Mouse (Mus musculus): ENCODE measurements around the gene Wipf1. TPM values are rescaled to one million over a fixed set of nuclear protein-coding genes. Genes with fewer than 3 reads are reported as not detected.

The Wipf1 gene
- polyA plus RNA-seq, 1 experiment from 2014 or later, result 24.1 TPM

DNA sequence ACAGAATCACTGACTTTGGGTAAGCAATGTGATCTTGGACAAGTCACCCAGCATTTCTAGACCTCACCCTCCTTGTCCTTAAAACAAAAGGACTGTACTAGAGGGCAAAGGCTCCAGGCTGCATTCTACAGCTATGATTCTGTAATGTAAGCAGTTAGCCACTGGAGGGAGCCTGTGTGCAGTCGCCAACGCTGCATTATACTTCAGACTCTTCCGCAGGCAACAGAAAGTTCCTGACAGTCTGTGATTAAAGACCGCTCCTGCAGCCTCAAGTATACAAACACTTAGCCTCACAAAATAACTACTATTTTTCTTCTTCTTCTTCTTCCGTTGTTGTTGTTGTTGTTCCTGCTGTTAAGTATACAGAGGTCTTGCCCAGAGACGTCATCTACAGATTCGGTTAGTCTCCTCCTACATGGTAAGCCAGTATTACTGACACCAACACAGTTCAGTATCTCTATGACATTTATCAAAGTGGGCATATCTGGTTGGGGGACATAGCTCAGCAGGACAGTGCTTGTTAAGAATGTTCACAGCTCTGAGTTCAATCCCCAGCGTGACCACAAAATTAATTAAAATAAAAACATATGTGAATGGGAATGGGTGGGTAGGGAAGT is 37.6 kb upstream of the Wipf1 start:
- Histone ChIP-seq H3K36me3 (ENCODE audit: control insufficient read depth, insufficient read depth, low read length) (no peaks in the 10 kb centered on the region), H3K9ac (ENCODE audit: low read length) (no peak overlapping the region), H3K9me3 (ENCODE audit: control insufficient read depth, low read length) (no peaks in the 10 kb centered on the region), H3K4me2 (ENCODE audit: low read depth, severe bottlenecking) (no peak overlapping the region), H3K27ac (replicated peaks; ENCODE audit: low read depth, low read length) (no peak overlapping the region), H3K4me1 (ENCODE audit: control insufficient read depth, insufficient read depth, low read length) (peaks cover 10% of the 10 kb centered on the region; the same call in 1 of the 2 replicates), H3K27me3 (ENCODE audit: control insufficient read depth, insufficient read depth, low read length) (no peaks in the 10 kb centered on the region), H3K4me3 (ENCODE audit: low read depth, low read length) (no peak overlapping the region)
- 21% methylated on average over 8 of the region's 8 CpGs for WGBS
- ATAC-seq (ENCODE audit: insufficient number of reproducible peaks, low FRiP score, low TSS enrichment, low read depth), result 0 out of 2 replicates have a peak, but pooled peaks have one; percentile 11
- peak; percentile 78 for DNase-seq (ENCODE audit: low spot score)

DNA sequence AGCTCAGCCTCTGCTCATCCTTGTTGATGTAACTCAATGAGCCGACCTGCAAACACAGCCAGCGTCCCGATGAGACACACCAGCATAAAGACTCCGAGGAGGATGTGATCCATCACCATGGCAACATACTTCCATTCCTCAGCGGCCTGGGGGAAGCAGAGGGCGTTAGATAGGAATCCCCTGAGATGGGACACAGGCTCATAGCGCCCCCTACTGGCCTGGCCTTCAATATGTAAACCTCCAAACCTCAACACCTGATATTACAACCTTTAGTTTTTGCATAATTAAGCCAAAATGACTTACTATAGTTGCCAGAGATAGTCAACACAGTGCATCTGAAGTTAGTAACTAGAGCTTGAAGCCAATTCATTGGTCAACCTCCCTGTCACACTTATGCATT is 36.6 kb upstream of the Wipf1 start:
- WGBS, result 23% methylated on average over 7 of the region's 7 CpGs
- no peaks in the 10 kb centered on the region for H3K36me3 ChIP-seq (ENCODE audit: control insufficient read depth, insufficient read depth, low read length)
- H3K27ac ChIP-seq (replicated peaks; ENCODE audit: low read depth, low read length), result no peak overlapping the region
- no peaks in the 10 kb centered on the region for H3K9me3 ChIP-seq (ENCODE audit: control insufficient read depth, low read length)
- no peak for ATAC-seq (ENCODE audit: insufficient number of reproducible peaks, low FRiP score, low TSS enrichment, low read depth)
- H3K4me2 ChIP-seq (ENCODE audit: low read depth, severe bottlenecking), result no peak overlapping the region
- H3K9ac ChIP-seq (ENCODE audit: low read length), result no peak overlapping the region
- H3K4me3 ChIP-seq (ENCODE audit: low read depth, low read length), result no peak overlapping the region
- no peaks in the 10 kb centered on the region for H3K27me3 ChIP-seq (ENCODE audit: control insufficient read depth, insufficient read depth, low read length)
- H3K4me1 ChIP-seq (ENCODE audit: control insufficient read depth, insufficient read depth, low read length), result peaks cover 12% of the 10 kb centered on the region; the same call in 1 of the 2 replicates
- no peak for DNase-seq (ENCODE audit: low spot score)

DNA sequence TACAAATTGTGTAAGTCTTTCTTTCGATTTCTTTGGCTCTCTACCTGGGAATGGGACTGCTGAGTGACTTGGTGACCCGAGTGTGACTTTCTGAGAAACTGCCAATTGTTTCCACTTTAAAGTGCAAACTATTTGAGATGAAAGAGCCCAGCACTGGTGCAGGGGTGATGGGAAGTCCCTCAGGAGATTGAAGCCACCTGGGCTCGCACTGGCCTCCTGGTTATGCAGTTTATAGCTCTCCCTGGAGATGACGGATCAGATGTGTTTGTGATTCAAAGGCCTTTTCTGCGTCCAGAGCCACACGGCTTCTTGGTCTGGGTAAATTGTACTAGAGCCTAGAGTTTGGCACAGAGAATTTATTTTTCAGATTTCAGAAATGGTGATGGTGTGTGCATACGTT is 34.2 kb upstream of the Wipf1 start:
- Histone ChIP-seq H3K36me3 (ENCODE audit: control insufficient read depth, insufficient read depth, low read length) (no peaks in the 10 kb centered on the region; the same call in 1 of the 2 replicates), H3K27me3 (ENCODE audit: control insufficient read depth, insufficient read depth, low read length) (no peaks in the 10 kb centered on the region), H3K9ac (ENCODE audit: low read length) (no peak overlapping the region), H3K4me1 (ENCODE audit: control insufficient read depth, insufficient read depth, low read length) (peaks cover 12% of the 10 kb centered on the region; the same call in 1 of the 2 replicates), H3K9me3 (ENCODE audit: control insufficient read depth, low read length) (no peaks in the 10 kb centered on the region), H3K27ac (replicated peaks; ENCODE audit: low read depth, low read length) (peak overlapping the region; percentile 62), H3K4me3 (ENCODE audit: low read depth, low read length) (no peak overlapping the region), H3K4me2 (ENCODE audit: low read depth, severe bottlenecking) (no peak overlapping the region)
- DNase-seq (ENCODE audit: low spot score) (peak; percentile 60), ATAC-seq (ENCODE audit: insufficient number of reproducible peaks, low FRiP score, low TSS enrichment, low read depth) (no peak)
- WGBS, result 13% methylated on average over 7 of the region's 7 CpGs

DNA sequence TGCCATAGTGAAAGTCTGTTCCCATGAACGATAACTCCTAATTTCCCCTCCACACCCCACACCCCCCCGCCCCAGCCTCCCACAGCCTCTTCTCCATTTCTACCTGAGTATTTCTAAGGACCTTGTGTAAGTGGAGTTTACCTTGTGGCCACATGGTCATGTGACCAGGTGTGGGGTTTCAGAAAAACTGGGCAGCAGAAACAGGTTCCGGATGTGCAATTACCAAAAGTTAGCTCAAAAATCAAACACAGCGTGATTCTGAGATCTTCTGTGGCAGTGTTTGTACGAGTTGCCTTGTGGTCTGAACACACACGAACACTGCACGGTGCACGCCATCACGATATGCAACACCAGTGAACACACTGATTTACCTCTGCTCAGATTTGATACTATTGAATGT is 33.1 kb upstream of the Wipf1 start:
- ATAC-seq (ENCODE audit: insufficient number of reproducible peaks, low FRiP score, low TSS enrichment, low read depth) (no peak), DNase-seq (ENCODE audit: low spot score) (no peak)
- Histone ChIP-seq H3K27me3 (ENCODE audit: control insufficient read depth, insufficient read depth, low read length) (no peaks in the 10 kb centered on the region), H3K9me3 (ENCODE audit: control insufficient read depth, low read length) (no peaks in the 10 kb centered on the region), H3K4me1 (ENCODE audit: control insufficient read depth, insufficient read depth, low read length) (peaks cover 12% of the 10 kb centered on the region; the same call in 1 of the 2 replicates), H3K4me2 (ENCODE audit: low read depth, severe bottlenecking) (no peak overlapping the region), H3K36me3 (ENCODE audit: control insufficient read depth, insufficient read depth, low read length) (no peaks in the 10 kb centered on the region; the same call in 1 of the 2 replicates), H3K4me3 (ENCODE audit: low read depth, low read length) (no peak overlapping the region), H3K27ac (replicated peaks; ENCODE audit: low read depth, low read length) (no peak overlapping the region), H3K9ac (ENCODE audit: low read length) (no peak overlapping the region)
- 81% methylated on average over 9 of the region's 9 CpGs for WGBS

DNA sequence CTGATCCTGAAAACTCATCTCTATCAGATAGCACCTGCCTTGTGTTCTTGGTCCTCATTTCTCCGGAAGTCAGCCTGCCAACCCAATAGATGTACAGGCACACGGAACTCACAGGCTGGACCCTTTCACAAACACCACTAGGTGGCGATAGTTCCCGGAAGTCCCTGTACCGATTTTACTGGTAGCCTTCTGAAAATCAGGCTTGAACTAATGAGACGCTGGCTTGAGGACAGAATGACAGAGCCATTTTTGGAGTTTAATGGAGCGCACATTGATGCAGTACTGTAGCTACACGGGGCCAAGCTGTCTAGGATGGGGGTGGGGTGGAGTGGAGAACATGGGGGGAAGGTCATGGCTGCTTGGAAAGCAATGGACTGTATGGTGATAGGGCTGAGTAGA is 32.1 kb upstream of the Wipf1 start:
- no peak overlapping the region for H3K27ac ChIP-seq (replicated peaks; ENCODE audit: low read depth, low read length)
- H3K9ac ChIP-seq (ENCODE audit: low read length), result no peak overlapping the region
- no peaks in the 10 kb centered on the region for H3K9me3 ChIP-seq (ENCODE audit: control insufficient read depth, low read length)

DNA sequence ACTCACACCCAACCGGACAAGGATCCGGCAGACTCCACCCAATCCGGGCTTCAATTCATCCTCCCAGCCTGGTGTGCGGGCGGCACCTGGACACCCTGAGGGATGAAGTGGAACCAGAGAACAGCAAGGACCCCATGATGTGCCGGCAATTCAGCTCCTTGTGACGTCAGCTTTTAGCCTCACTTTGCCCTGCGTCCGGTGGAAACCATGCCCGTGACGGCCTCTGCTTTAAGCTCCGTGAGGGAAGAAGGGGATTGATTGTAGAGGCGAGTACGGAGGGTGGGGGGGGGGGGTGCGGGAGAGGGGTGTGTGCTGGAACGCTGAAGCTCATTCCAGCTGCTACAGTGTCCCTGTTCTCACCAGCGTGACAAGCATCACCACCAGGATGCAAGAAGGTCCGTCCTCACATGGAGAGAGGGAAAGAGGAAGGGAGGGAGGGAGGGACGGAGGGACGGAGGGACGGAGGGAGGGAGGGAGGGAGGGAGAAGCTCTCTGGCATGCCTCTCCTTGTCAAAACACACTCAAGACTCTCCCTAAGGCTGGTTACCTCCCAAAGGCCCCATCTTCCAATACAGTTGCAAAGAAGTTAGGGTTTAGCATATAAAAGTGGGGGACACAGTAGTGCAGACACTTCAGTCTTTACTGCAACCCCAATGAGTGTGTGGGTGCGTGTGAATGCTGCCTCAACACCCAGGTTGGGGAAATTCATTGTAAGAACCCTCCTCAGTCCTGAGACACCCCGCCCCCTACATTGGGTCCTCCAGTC is 31.5 kb upstream of the Wipf1 start:
- Histone ChIP-seq H3K27me3 (ENCODE audit: control insufficient read depth, insufficient read depth, low read length) (no peaks in the 10 kb centered on the region), H3K4me1 (ENCODE audit: control insufficient read depth, insufficient read depth, low read length) (peaks cover 12% of the 10 kb centered on the region; the same call in 1 of the 2 replicates), H3K9me3 (ENCODE audit: control insufficient read depth, low read length) (no peaks in the 10 kb centered on the region), H3K4me3 (ENCODE audit: low read depth, low read length) (peak overlapping the region; percentile 27), H3K27ac (replicated peaks; ENCODE audit: low read depth, low read length) (no peak overlapping the region), H3K9ac (ENCODE audit: low read length) (peak overlapping the region; percentile 43; the same call in 1 of the 2 replicates), H3K4me2 (ENCODE audit: low read depth, severe bottlenecking) (peak overlapping the region; percentile 59), H3K36me3 (ENCODE audit: control insufficient read depth, insufficient read depth, low read length) (no peaks in the 10 kb centered on the region; the same call in 1 of the 2 replicates)
- ATAC-seq (ENCODE audit: insufficient number of reproducible peaks, low FRiP score, low TSS enrichment, low read depth), result 0 out of 2 replicates have a peak, but pooled peaks have one; percentile 42
- DNase-seq (ENCODE audit: low spot score), result no peak
- 3% methylated on average over 21 of the region's 23 CpGs for WGBS

More for the DNA sequence above, 32.1 kb upstream of the Wipf1 start:
- Histone ChIP-seq H3K4me2 (ENCODE audit: low read depth, severe bottlenecking) (peak overlapping the region; percentile 59), H3K4me1 (ENCODE audit: control insufficient read depth, insufficient read depth, low read length) (peaks cover 12% of the 10 kb centered on the region; the same call in 1 of the 2 replicates), H3K27me3 (ENCODE audit: control insufficient read depth, insufficient read depth, low read length) (no peaks in the 10 kb centered on the region), H3K36me3 (ENCODE audit: control insufficient read depth, insufficient read depth, low read length) (no peaks in the 10 kb centered on the region; the same call in 1 of the 2 replicates), H3K4me3 (ENCODE audit: low read depth, low read length) (peak overlapping the region; percentile 27; the same call in 1 of the 2 replicates)
- 8% methylated on average over 8 of the region's 8 CpGs for WGBS
- DNase-seq (ENCODE audit: low spot score) (peak; percentile 76), ATAC-seq (ENCODE audit: insufficient number of reproducible peaks, low FRiP score, low TSS enrichment, low read depth) (no peak)

DNA sequence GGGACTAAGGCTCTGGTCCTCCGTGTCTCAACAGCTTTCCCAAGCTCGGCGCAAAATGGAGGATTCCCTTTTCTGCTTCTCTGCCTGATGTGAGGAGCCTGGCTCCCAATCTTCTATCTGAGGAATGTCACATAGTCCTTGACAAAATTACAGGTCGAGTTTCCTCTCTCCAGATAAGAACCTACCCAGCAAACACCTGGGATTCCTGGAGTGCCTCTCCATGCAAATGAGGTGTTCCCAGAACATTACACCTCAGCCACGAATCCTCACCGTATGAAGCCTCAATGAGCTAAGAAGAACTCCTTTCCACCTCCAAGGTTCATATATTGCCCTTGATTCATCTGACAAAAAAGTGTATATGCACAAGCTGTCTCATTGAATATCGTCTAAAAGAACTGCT is 30.9 kb upstream of the Wipf1 start:
- Histone ChIP-seq H3K27me3 (ENCODE audit: control insufficient read depth, insufficient read depth, low read length) (no peaks in the 10 kb centered on the region), H3K9ac (ENCODE audit: low read length) (no peak overlapping the region), H3K9me3 (ENCODE audit: control insufficient read depth, low read length) (no peaks in the 10 kb centered on the region), H3K4me2 (ENCODE audit: low read depth, severe bottlenecking) (peak overlapping the region; percentile 59), H3K36me3 (ENCODE audit: control insufficient read depth, insufficient read depth, low read length) (no peaks in the 10 kb centered on the region; the same call in 1 of the 2 replicates), H3K4me1 (ENCODE audit: control insufficient read depth, insufficient read depth, low read length) (peaks cover 12% of the 10 kb centered on the region; the same call in 1 of the 2 replicates), H3K27ac (replicated peaks; ENCODE audit: low read depth, low read length) (no peak overlapping the region), H3K4me3 (ENCODE audit: low read depth, low read length) (no peak overlapping the region; the same call in 1 of the 2 replicates)
- DNase-seq (ENCODE audit: low spot score), result no peak
- WGBS, result 45% methylated on average over 7 of the region's 7 CpGs
- ATAC-seq (ENCODE audit: insufficient number of reproducible peaks, low FRiP score, low TSS enrichment, low read depth), result no peak

DNA sequence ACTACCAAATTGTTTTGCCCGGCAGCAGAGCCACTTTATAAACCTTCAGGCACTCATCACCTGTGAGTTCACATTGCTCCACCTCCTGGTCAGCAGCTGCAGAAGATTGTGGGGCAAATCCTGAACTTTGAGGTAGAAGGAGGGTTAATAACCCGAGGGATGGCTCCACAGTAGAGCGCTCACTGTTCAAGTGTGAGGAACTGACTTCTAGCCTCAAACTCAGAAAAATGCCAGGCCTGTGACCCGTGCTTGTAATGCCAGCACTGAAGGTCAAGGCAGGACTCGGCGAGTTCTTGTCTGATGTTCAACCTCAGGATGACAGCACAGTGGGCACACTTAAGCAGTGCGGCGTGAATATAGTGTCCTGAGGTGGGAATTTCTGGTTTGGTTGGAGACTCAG is 28.4 kb upstream of the Wipf1 start:
- Histone ChIP-seq H3K4me2 (ENCODE audit: low read depth, severe bottlenecking) (no peak overlapping the region), H3K27ac (replicated peaks; ENCODE audit: low read depth, low read length) (no peak overlapping the region), H3K4me3 (ENCODE audit: low read depth, low read length) (no peak overlapping the region), H3K4me1 (ENCODE audit: control insufficient read depth, insufficient read depth, low read length) (0 out of 2 replicates have a peak, but pooled peaks cover 6% of the 10 kb centered on the region), H3K9ac (ENCODE audit: low read length) (no peak overlapping the region), H3K27me3 (ENCODE audit: control insufficient read depth, insufficient read depth, low read length) (no peaks in the 10 kb centered on the region), H3K9me3 (ENCODE audit: control insufficient read depth, low read length) (no peaks in the 10 kb centered on the region), H3K36me3 (ENCODE audit: control insufficient read depth, insufficient read depth, low read length) (no peaks in the 10 kb centered on the region; the same call in 1 of the 2 replicates)
- 82% methylated on average over 8 of the region's 8 CpGs for WGBS
- ATAC-seq (ENCODE audit: insufficient number of reproducible peaks, low FRiP score, low TSS enrichment, low read depth) (no peak), DNase-seq (ENCODE audit: low spot score) (no peak)
